Mouse (Mus musculus) stomach, postnatal 0 days (tissue): ENCODE data around the gene Tnk1.

Experiments
- CTCF ChIP-seq: IDR thresholded peaks from 2 replicates; pipeline ENCODE4 v1.5.1; 2016; ENCODE audit warnings: antibody characterized with exemption, low read depth, mild to moderate bottlenecking, moderate library complexity
- EP300 ChIP-seq: optimal IDR thresholded peaks from 2 replicates; pipeline ENCODE3; 2016; ENCODE audit warnings: antibody characterized with exemption

GRCm38 (mm10) chr11:69901406-69901846, 42.9 kb upstream of the Tnk1 start:
- TF ChIP-seq CTCF: no peak
- no peak for TF ChIP-seq EP300
